Mouse (Mus musculus) stomach, postnatal 0 days (tissue): ENCODE data around the gene Ccne1. TPM values are rescaled to one million over a fixed set of nuclear protein-coding genes. Genes with fewer than 3 reads are reported as not detected.
A peak's percentile ranks its signal among the peaks of the same experiment; 100 is the strongest.
"Not testable (repeated sequence)": the region's sequence is repeated elsewhere in the genome, so short reads cannot be mapped to it uniquely, and the experiment has no call there.

Source experiments
- ATAC-seq: fragments of 200-750 bp; cut with Nextera tagmentation; 2 replicates; pipeline ENCODE4 v1.8.0; 2017; ENCODE audit not compliant: low FRiP score, low TSS enrichment
- DNase-seq: peaks from one replicate; pipeline ENCODE4 v3.0.0-alpha.2; 2016; ENCODE audit warnings: low spot score
- H3K27ac ChIP-seq: fragments of 300-500 bp; sonication (generic); replicated peaks from 2 replicates; pipeline ENCODE4 v1.5.1; 2014; ENCODE audit warnings: mild to moderate bottlenecking, control low read depth
- H3K27me3 ChIP-seq: fragments of 300-500 bp; sonication (generic); 2 replicates; pipeline ENCODE4 v1.6.1; 2014; ENCODE audit warnings: low read length; ENCODE audit not compliant: control insufficient read depth, insufficient read depth
- H3K36me3 ChIP-seq: fragments of 300-500 bp; sonication (generic); 2 replicates; pipeline ENCODE4 v1.6.1; 2014; ENCODE audit warnings: low read length, mixed read lengths; ENCODE audit not compliant: control insufficient read depth, insufficient read depth
- H3K4me1 ChIP-seq: fragments of 300-500 bp; sonication (generic); replicated peaks from 2 replicates; pipeline ENCODE4 v1.6.1; 2014; ENCODE audit warnings: antibody characterized with exemption; ENCODE audit not compliant: control insufficient read depth, insufficient read depth
- H3K4me2 ChIP-seq: fragments of 300-500 bp; sonication (generic); replicated peaks from 2 replicates; pipeline ENCODE4 v1.6.1; 2014; ENCODE audit warnings: low read depth, mild to moderate bottlenecking, control low read depth, moderate library complexity
- H3K4me3 ChIP-seq: fragments of 300-500 bp; sonication (generic); 2 replicates; pipeline ENCODE4 v1.5.1; 2014; ENCODE audit warnings: low read depth, low read length, control low read depth
- H3K9ac ChIP-seq: fragments of 300-500 bp; sonication (generic); 2 replicates; pipeline ENCODE4 v1.6.1; 2014; ENCODE audit warnings: mild to moderate bottlenecking, low read length, control low read depth, mixed read lengths
- H3K9me3 ChIP-seq: fragments of 300-500 bp; sonication (generic); 2 replicates; pipeline ENCODE4 v1.6.1; 2016; ENCODE audit warnings: low read length; ENCODE audit not compliant: control insufficient read depth
- CTCF ChIP-seq: IDR thresholded peaks from 2 replicates; pipeline ENCODE4 v1.5.1; 2016; ENCODE audit warnings: antibody characterized with exemption, low read depth, mild to moderate bottlenecking, moderate library complexity
- EP300 ChIP-seq: optimal IDR thresholded peaks from 2 replicates; pipeline ENCODE3; 2016; ENCODE audit warnings: antibody characterized with exemption
- WGBS: fragments of 180-500 bp; shearing (Covaris S2); extraction: QIAGEN DNeasy Blood & Tissue Kit; methylation state at CpG from one replicate; pipeline ENCODE4 v1.1.7; 2014; 5-methylcytosine and 5-hydroxymethylcytosine counted together
- polyA plus RNA-seq: library from polyadenylated mRNA; unstranded; fragments of >200 nt; fragmentation: Nextera tagmentation; extraction: Ambion mirVana; gene quantifications from 2 replicates; pipeline ENCODE4 v1.2.1, GENCODE M21; 2015

Gene Ccne1
- polyA plus RNA-seq, 1 experiment from 2014 or later, result 15.3 TPM

- Histone ChIP-seq H3K27me3 (no peaks in the 10 kb centered on the region), H3K9ac (no peak overlapping the region), H3K36me3 (no peaks in the 10 kb centered on the region), H3K4me1 (no peaks in the 10 kb centered on the region), H3K9me3 (no peaks in the 10 kb centered on the region), H3K27ac (no peak overlapping the region), H3K4me2 (no peak overlapping the region), H3K4me3 (no peak overlapping the region)
- TF ChIP-seq CTCF (peak; percentile 97), EP300 (no peak)
- ATAC-seq (peak; percentile 69; the same call in 1 of the 2 replicates), DNase-seq (peak; percentile 87)
- 60% methylated on average over 13 of the region's 13 CpGs for WGBS
These were observed 34.6 kb upstream of the Ccne1 start for GRCm38 (mm10) chr7:38141747-38142545.

GRCm38 (mm10) chr7:38140324-38140723 is 33.0 kb upstream of the Ccne1 start:
- DNase-seq (no peak), ATAC-seq (no peak)
- Histone ChIP-seq H3K4me1 (no peaks in the 10 kb centered on the region), H3K4me3 (no peak overlapping the region), H3K4me2 (no peak overlapping the region), H3K36me3 (no peaks in the 10 kb centered on the region), H3K9ac (no peak overlapping the region), H3K27ac (no peak overlapping the region), H3K9me3 (no peaks in the 10 kb centered on the region), H3K27me3 (no peaks in the 10 kb centered on the region)
- TF ChIP-seq CTCF (no peak), EP300 (no peak)
- WGBS, result 39% methylated on average over 9 of the region's 9 CpGs

- no peak for ATAC-seq
These were observed 27.1 kb upstream of the Ccne1 start for GRCm38 (mm10) chr7:38134471-38134870.

GRCm38 (mm10) chr7:38131186-38131585 is 23.9 kb upstream of the Ccne1 start:
- H3K4me3 ChIP-seq, result no peak overlapping the region
- ATAC-seq (no peak), DNase-seq (peak; percentile 33)
- H3K27me3 ChIP-seq, result no peaks in the 10 kb centered on the region
- H3K4me1 ChIP-seq, result no peaks in the 10 kb centered on the region
- no peak overlapping the region for H3K4me2 ChIP-seq
- 28% methylated on average over 5 of the region's 5 CpGs for WGBS
- no peak overlapping the region for H3K27ac ChIP-seq
- peak; percentile 83 for TF ChIP-seq CTCF
- no peak for TF ChIP-seq EP300
- no peak overlapping the region for H3K9ac ChIP-seq
- H3K9me3 ChIP-seq, result no peaks in the 10 kb centered on the region
- H3K36me3 ChIP-seq, result no peaks in the 10 kb centered on the region

More at GRCm38 (mm10) chr7:38134471-38134870, 27.1 kb upstream of the Ccne1 start:
- no peak overlapping the region for H3K4me2 ChIP-seq
- no peak for DNase-seq
- no peaks in the 10 kb centered on the region for H3K27me3 ChIP-seq
- no peaks in the 10 kb centered on the region for H3K36me3 ChIP-seq
- H3K27ac ChIP-seq, result no peak overlapping the region
- H3K4me1 ChIP-seq, result no peaks in the 10 kb centered on the region
- H3K4me3 ChIP-seq, result no peak overlapping the region
- H3K9ac ChIP-seq, result no peak overlapping the region
- no peak for TF ChIP-seq EP300
- 89% methylated on average over 5 of the region's 5 CpGs for WGBS
- no peaks in the 10 kb centered on the region for H3K9me3 ChIP-seq

- Histone ChIP-seq H3K4me2 (no peak overlapping the region), H3K4me3 (no peak overlapping the region), H3K27me3 (no peaks in the 10 kb centered on the region), H3K27ac (no peak overlapping the region), H3K9me3 (no peaks in the 10 kb centered on the region), H3K36me3 (no peaks in the 10 kb centered on the region), H3K9ac (no peak overlapping the region), H3K4me1 (no peaks in the 10 kb centered on the region)
- ATAC-seq (no peak), DNase-seq (no peak)
- no peak for TF ChIP-seq EP300
- TF ChIP-seq CTCF, result no peak
- 69% methylated on average over 26 of the region's 26 CpGs for WGBS
These were observed 22.8 kb upstream of the Ccne1 start for GRCm38 (mm10) chr7:38129986-38130729.

- H3K4me3 ChIP-seq, result no peak overlapping the region
- no peaks in the 10 kb centered on the region for H3K27me3 ChIP-seq
- H3K27ac ChIP-seq, result no peak overlapping the region
- TF ChIP-seq CTCF, result no peak
- TF ChIP-seq EP300, result no peak
- H3K9ac ChIP-seq, result no peak overlapping the region
- no peaks in the 10 kb centered on the region for H3K4me1 ChIP-seq
- H3K9me3 ChIP-seq, result no peaks in the 10 kb centered on the region
- ATAC-seq (no peak), DNase-seq (no peak)
- WGBS, result 76% methylated on average over 6 of the region's 6 CpGs
- no peak overlapping the region for H3K4me2 ChIP-seq
- H3K36me3 ChIP-seq, result no peaks in the 10 kb centered on the region
These were observed 22.2 kb upstream of the Ccne1 start for GRCm38 (mm10) chr7:38129491-38129890.

- H3K4me1 ChIP-seq, ATAC-seq, H3K36me3 ChIP-seq, H3K9ac ChIP-seq, H3K9me3 ChIP-seq, DNase-seq, H3K27me3 ChIP-seq, H3K4me2 ChIP-seq, H3K4me3 ChIP-seq, H3K27ac ChIP-seq: not testable (repeated sequence)
- 34% methylated on average over 4 of the region's 5 CpGs for WGBS
These were observed 20.9 kb upstream of the Ccne1 start for GRCm38 (mm10) chr7:38128256-38128655.
